Mouse (Mus musculus): ENCODE measurements around the gene Vps45. TPM values are rescaled to one million over a fixed set of nuclear protein-coding genes. Genes with fewer than 3 reads are reported as not detected.
"Not testable (repeated sequence)": the region's sequence is repeated elsewhere in the genome, so short reads cannot be mapped to it uniquely, and the experiment has no call there.

Gene Vps45
- polyA plus RNA-seq, 1 experiment from 2014 or later = 28.6 TPM

DNA sequence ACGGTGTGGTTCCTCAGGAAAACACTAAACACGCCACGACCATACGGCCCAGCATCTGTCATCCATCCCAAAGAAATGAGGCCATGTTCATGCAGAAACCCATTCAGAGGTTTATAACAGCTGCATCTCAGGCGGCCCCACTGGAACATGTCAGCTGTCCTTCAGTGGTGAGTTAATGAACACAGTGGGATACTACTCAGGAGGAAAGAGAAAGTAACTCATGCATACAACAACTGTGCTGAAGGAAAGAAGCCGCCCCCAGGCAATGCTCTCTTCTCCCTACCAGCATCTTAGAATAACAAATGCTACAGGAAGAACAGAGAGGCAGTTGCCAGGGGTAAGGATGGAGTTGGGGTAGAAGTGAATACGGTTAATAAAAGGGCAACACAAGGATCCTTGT is 7.5 kb downstream of the Vps45 start:
- WGBS = 82% methylated on average over 7 of the region's 7 CpGs
- Histone ChIP-seq H3K4me1 (no peaks in the 10 kb centered on the region), H3K9me3 (replicated peaks) (no peaks in the 10 kb centered on the region), H3K4me3 (no peak overlapping the region), H3K27ac (replicated peaks) (no peak overlapping the region), H3K27me3 (ENCODE audit: low read depth, poor library complexity, severe bottlenecking) (no peaks in the 10 kb centered on the region), H3K36me3 (peaks cover 16% of the 10 kb centered on the region)
- no peak for DNase-seq (ENCODE audit: low spot score)

DNA sequence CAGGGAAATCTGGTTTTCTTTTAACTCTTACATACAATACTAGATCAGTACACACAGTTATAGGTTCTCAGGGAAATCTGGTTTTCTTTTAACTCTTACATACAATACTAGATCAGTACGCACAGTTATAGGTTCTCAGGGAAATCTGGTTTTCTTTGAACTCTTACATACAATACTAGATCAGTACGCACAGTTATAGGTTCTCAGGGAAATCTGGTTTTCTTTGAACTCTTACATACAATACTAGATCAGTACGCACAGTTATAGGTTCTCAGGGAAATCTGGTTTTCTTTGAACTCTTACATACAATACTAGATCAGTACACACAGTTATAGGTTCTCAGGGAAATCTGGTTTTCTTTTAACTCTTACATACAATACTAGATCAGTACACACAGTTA is 13.7 kb downstream of the Vps45 start:
- not testable (repeated sequence) for H3K27me3 ChIP-seq (ENCODE audit: low read depth, poor library complexity, severe bottlenecking); H3K9me3 ChIP-seq (replicated peaks); H3K4me1 ChIP-seq; H3K27ac ChIP-seq (replicated peaks); H3K4me3 ChIP-seq; DNase-seq (ENCODE audit: low spot score)
- WGBS = 86% methylated on average over 3 of the region's 3 CpGs
- peaks cover 19% of the 10 kb centered on the region for H3K36me3 ChIP-seq

DNA sequence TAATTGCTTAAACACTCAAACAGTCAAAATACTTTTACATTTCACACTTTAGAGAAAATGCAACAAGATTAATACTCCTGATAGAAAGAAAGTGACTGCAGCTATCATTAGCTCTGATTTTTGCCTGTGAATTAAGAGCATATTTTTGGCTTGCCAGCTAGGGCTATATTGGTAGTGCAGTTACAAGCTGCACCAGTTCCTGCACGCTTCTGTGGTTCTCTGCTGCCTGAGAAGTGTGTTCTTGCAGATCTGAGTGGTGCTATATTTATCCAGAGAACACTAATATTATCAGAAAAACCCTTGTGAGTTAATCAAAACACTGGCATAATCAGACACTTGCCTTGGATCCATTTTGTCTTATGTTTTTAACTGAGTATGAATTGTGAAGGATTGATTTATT is 15.2 kb downstream of the Vps45 start:
- no peak overlapping the region for H3K4me3 ChIP-seq
- H3K27me3 ChIP-seq (ENCODE audit: low read depth, poor library complexity, severe bottlenecking) = no peaks in the 10 kb centered on the region
- DNase-seq (ENCODE audit: low spot score) = no peak
- peaks cover 19% of the 10 kb centered on the region for H3K36me3 ChIP-seq
- no peak overlapping the region for H3K27ac ChIP-seq (replicated peaks)
- no peaks in the 10 kb centered on the region for H3K4me1 ChIP-seq
- WGBS = 77% methylated on average over 1 of the region's 1 CpGs
- no peaks in the 10 kb centered on the region for H3K9me3 ChIP-seq (replicated peaks)

DNA sequence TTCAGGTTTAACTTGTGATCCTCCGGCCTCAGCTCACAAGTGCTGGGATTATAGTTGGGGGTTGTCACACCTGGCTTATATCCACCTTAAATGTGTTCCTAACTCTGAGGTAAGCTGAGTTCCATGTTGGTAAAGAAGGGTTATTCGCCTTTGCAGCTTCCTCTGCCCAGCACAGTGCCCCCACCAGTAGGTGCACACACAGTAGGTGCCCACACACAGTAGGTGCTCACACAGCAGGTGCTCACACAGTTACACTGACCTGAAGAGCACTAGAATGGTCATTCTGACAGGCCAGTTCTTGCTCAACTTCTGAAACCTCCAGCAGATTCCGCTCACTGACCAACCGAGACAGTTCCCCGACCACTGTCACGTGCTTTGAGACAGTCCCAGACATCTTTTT is 17.2 kb downstream of the Vps45 start:
- no peak overlapping the region for H3K4me3 ChIP-seq
- no peaks in the 10 kb centered on the region for H3K4me1 ChIP-seq
- no peak for DNase-seq (ENCODE audit: low spot score)
- no peaks in the 10 kb centered on the region for H3K27me3 ChIP-seq (ENCODE audit: low read depth, poor library complexity, severe bottlenecking)
- H3K27ac ChIP-seq (replicated peaks) = no peak overlapping the region
- 89% methylated on average over 6 of the region's 6 CpGs for WGBS
- H3K9me3 ChIP-seq (replicated peaks) = no peaks in the 10 kb centered on the region
- peaks cover 11% of the 10 kb centered on the region for H3K36me3 ChIP-seq

DNA sequence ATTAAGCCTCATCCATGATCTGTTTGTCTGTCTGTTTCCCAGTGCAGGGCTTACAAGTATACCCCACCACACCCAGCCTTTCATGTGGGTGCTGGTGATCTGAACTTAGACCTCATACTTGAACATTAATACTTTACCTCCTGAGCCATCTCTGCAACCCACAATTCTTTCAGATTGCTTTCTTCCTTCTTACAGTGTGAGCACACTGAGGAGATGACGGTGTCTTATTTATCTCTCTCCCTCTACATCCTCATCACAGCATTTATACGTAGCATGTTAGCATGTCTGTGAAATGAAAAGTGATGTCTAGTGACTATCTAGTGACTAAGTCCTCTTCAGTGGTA is 17.6 kb downstream of the Vps45 start:
- no peak overlapping the region for H3K4me3 ChIP-seq
- no peaks in the 10 kb centered on the region for H3K27me3 ChIP-seq (ENCODE audit: low read depth, poor library complexity, severe bottlenecking)
- peaks cover 7% of the 10 kb centered on the region for H3K36me3 ChIP-seq
- H3K27ac ChIP-seq (replicated peaks) = no peak overlapping the region
- H3K9me3 ChIP-seq (replicated peaks) = no peaks in the 10 kb centered on the region
- no peak for DNase-seq (ENCODE audit: low spot score)
- 97% methylated on average over 2 of the region's 2 CpGs for WGBS
- H3K4me1 ChIP-seq = no peaks in the 10 kb centered on the region

DNA sequence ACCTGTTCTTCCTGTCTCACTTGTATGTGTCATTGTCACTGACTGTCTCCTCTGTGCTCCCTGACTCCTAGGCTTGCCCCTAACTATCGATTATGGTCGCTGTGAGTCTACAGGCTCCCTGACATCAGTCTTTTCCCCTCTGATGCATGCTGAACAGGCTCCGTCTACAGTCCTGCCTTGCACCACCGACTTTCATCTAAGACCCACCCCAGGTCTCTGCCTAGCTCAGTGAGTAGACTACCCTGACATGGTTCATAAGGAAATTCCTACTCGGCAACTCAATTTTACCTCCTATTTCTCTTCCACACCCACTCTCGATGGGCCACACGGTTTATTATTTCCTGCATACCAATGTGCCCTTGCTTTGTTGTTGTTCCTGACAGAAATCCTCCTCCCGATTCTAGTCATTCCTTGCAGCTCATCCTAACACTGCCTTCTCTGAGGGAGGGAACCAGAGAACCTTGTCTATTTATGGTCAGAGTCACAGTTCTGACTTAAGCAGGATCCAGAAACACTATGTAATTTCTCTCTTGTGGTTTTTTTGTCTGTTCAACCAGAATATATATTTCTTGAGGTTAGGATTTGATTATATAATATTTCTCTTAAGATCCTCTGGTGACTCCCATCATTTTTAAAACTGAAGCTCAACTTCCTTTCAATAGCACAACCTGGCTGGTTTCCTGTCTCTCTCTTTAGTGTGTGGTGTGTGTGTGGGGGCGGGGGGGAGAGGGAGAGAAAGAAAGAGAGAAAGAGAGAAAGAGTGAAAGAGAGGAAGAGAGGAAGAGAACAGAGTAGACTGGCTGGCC is 18.2 kb downstream of the Vps45 start:
- Histone ChIP-seq H3K27me3 (ENCODE audit: low read depth, poor library complexity, severe bottlenecking) (no peaks in the 10 kb centered on the region), H3K4me1 (no peaks in the 10 kb centered on the region), H3K27ac (replicated peaks) (no peak overlapping the region), H3K4me3 (no peak overlapping the region), H3K9me3 (replicated peaks) (no peaks in the 10 kb centered on the region), H3K36me3 (peaks cover 1% of the 10 kb centered on the region)
- DNase-seq (ENCODE audit: low spot score) = no peak
- WGBS = 86% methylated on average over 9 of the region's 9 CpGs

DNA sequence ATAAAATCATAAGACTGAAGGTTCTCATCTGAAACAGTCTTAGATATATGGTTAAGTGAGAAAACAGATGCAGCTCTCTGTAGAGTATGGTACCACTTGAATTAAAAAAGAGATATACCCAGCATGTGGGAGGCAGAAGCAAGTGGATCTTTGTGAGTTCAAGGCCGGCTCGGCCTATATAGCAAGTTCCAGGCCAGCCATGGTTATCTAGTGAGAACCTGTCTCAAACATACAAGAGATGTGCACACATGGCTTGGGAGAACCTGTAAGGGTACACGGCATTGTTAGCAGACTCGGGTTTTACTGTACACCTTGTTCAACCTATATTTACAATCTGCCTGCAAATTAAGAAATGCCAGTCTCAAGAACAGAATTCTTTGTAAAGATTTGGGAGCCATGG is 19.4 kb downstream of the Vps45 start:
- Histone ChIP-seq H3K4me1 (no peaks in the 10 kb centered on the region), H3K27me3 (ENCODE audit: low read depth, poor library complexity, severe bottlenecking) (no peaks in the 10 kb centered on the region), H3K4me3 (no peak overlapping the region), H3K36me3 (0 out of 2 replicates have a peak, but pooled peaks cover 1% of the 10 kb centered on the region), H3K27ac (replicated peaks) (no peak overlapping the region), H3K9me3 (replicated peaks) (no peaks in the 10 kb centered on the region)
- DNase-seq (ENCODE audit: low spot score) = no peak
- 93% methylated on average over 4 of the region's 4 CpGs for WGBS

GRCm38 (mm10) chr3:96038156-96038555 is 20.1 kb downstream of the Vps45 start:
- H3K36me3 ChIP-seq = peaks cover 8% of the 10 kb centered on the region
- H3K27ac ChIP-seq (replicated peaks) = no peak overlapping the region
- no peak overlapping the region for H3K4me3 ChIP-seq
- no peaks in the 10 kb centered on the region for H3K9me3 ChIP-seq (replicated peaks)
- H3K4me1 ChIP-seq = no peaks in the 10 kb centered on the region
- 90% methylated on average over 5 of the region's 5 CpGs for WGBS
- DNase-seq (ENCODE audit: low spot score) = no peak
- H3K27me3 ChIP-seq (ENCODE audit: low read depth, poor library complexity, severe bottlenecking) = no peaks in the 10 kb centered on the region

GRCm38 (mm10) chr3:96036796-96037195 is 21.5 kb downstream of the Vps45 start:
- Histone ChIP-seq H3K27ac (replicated peaks) (no peak overlapping the region), H3K36me3 (peaks cover 10% of the 10 kb centered on the region), H3K4me1 (no peaks in the 10 kb centered on the region), H3K9me3 (replicated peaks) (no peaks in the 10 kb centered on the region), H3K4me3 (no peak overlapping the region), H3K27me3 (ENCODE audit: low read depth, poor library complexity, severe bottlenecking) (no peaks in the 10 kb centered on the region)
- WGBS = 88% methylated on average over 6 of the region's 6 CpGs
- no peak for DNase-seq (ENCODE audit: low spot score)

DNA sequence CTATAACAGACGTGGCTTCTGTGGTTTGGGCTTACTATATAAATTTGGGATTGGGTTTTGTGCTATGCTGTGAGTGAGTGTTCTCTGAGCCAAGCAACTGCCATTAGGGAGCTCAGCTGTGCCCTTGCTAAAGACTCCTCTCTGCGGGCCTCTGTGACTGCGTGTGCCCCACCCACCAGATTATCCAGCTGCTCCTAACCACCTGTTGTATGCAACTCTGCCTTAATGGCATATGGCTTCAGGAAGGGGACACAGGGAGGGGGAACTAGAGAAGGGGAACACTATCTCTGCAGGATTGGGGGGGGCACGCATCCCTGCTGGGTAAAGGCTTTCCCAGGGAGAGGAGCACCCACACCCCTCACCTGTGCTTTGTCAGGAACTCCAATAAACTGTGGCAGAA is 25.2 kb downstream of the Vps45 start:
- H3K4me1 ChIP-seq = no peaks in the 10 kb centered on the region
- H3K9me3 ChIP-seq (replicated peaks) = no peaks in the 10 kb centered on the region
- H3K4me3 ChIP-seq = no peak overlapping the region
- no peaks in the 10 kb centered on the region for H3K27me3 ChIP-seq (ENCODE audit: low read depth, poor library complexity, severe bottlenecking)
- no peak for DNase-seq (ENCODE audit: low spot score)
- 82% methylated on average over 4 of the region's 4 CpGs for WGBS
- no peak overlapping the region for H3K27ac ChIP-seq (replicated peaks)
- H3K36me3 ChIP-seq = peaks cover 10% of the 10 kb centered on the region

DNA sequence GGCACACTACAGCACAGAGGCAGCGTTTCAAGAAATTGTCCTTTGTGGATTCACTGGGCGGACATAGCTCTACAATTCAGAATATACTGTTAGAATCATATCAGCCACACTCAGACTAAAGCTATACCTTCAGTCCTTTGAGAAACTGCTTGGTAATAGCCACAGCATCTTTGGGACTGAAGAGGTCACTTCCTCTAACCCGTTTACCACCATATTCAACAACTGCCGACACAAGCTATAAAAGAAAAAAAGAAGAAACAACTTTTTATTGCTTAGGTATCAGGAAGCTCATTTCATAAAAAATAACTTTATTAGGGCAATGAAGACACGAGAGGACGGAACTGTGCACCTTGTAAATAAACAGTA is 25.6 kb downstream of the Vps45 start:
- H3K36me3 ChIP-seq = peaks cover 10% of the 10 kb centered on the region
- WGBS = 90% methylated on average over 6 of the region's 6 CpGs
- no peak for DNase-seq (ENCODE audit: low spot score)
- no peak overlapping the region for H3K4me3 ChIP-seq
- H3K4me1 ChIP-seq = no peaks in the 10 kb centered on the region
- H3K27ac ChIP-seq (replicated peaks) = no peak overlapping the region
- no peaks in the 10 kb centered on the region for H3K27me3 ChIP-seq (ENCODE audit: low read depth, poor library complexity, severe bottlenecking)
- H3K9me3 ChIP-seq (replicated peaks) = no peaks in the 10 kb centered on the region

DNA sequence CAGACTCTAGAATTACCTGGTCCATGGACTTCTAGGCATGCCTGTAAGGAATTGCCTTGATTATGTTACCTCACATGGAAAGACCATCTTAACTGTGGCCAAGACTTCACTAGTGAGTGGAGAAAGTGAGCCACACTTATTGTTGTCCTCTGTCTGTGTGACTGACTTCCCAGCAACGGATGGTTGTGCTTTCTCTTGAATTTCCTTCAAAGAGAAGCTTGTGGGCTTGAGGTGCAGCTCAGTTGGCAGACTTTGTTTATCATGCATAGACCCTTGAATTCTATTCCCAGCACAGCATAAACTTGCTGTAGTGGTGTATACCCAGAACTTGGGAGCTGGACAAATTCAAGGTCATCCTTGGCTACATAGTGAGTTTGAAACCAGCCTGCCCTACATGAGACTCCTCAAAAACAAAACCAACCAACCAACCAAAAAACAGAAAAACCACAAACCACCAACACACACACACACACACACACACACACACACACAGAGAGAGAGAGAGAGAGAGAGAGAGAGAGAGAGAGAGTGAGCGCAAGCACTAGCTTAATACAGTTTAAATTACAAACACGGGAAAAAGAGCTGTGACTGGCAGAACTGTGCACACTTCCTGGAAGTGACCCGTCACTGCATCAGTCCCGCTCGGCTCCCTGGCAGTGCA is 26.1 kb downstream of the Vps45 start:
- no peaks in the 10 kb centered on the region for H3K9me3 ChIP-seq (replicated peaks)
- no peak overlapping the region for H3K4me3 ChIP-seq
- WGBS = 88% methylated on average over 6 of the region's 6 CpGs
- no peak for DNase-seq (ENCODE audit: low spot score)
- no peaks in the 10 kb centered on the region for H3K4me1 ChIP-seq
- H3K27ac ChIP-seq (replicated peaks) = no peak overlapping the region
- H3K27me3 ChIP-seq (ENCODE audit: low read depth, poor library complexity, severe bottlenecking) = no peaks in the 10 kb centered on the region
- H3K36me3 ChIP-seq = peaks cover 10% of the 10 kb centered on the region

- H3K36me3 ChIP-seq = peaks cover 10% of the 10 kb centered on the region
- no peak for DNase-seq (ENCODE audit: low spot score)
- H3K9me3 ChIP-seq (replicated peaks) = no peaks in the 10 kb centered on the region
- no peaks in the 10 kb centered on the region for H3K4me1 ChIP-seq
- no peaks in the 10 kb centered on the region for H3K27me3 ChIP-seq (ENCODE audit: low read depth, poor library complexity, severe bottlenecking)
- WGBS = 94% methylated on average over 11 of the region's 11 CpGs
- H3K27ac ChIP-seq (replicated peaks) = no peak overlapping the region
- no peak overlapping the region for H3K4me3 ChIP-seq
Measured at GRCm38 (mm10) chr3:96029766-96030165, 28.5 kb downstream of the Vps45 start.
